8 mouse cellular contexts compared by ENCODE assay signal in the genomic region with DNA sequence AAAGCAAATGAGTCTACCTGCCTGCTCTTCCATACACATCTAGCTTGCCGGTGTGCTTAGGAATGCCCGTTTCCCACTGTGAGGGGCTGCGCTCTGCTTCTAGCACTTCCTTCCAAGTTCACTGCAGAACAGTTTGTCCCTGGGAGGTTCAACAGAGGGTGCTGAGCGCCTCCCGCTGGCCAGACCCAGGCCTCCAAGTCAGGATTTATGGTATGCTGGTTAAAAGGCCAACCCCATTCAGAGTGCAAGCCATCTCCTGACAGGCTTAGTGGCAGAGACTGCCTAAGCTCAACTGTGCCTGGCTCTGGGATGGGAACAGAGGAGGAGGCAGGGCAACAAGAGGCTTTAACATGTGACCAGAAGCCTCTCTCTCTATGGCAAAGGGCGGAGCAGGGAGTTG.
DNase-seq lines count a peak whose midpoint lies in the region; ATAC-seq lines count a peak whose summit lies in the region.

No protein-coding gene starts in this region.

- no peak overlapping the region for H3K9ac ChIP-seq in hindbrain, embryonic 16.5 days (ENCODE audit: low read depth, low read length)
- H3K9ac ChIP-seq in heart, embryonic 13.5 days = no peak overlapping the region

- 32% methylated on average over 6 of the region's 6 CpGs for WGBS in hindbrain, embryonic 10.5 days
- WGBS in hindbrain, embryonic 16.5 days = 42% methylated on average over 6 of the region's 6 CpGs
- 32% methylated on average over 6 of the region's 6 CpGs for WGBS in heart, embryonic 13.5 days

- H3K9me3 ChIP-seq in hindbrain, embryonic 10.5 days = no peaks in the 10 kb centered on the region
- no peaks in the 10 kb centered on the region for H3K9me3 ChIP-seq in hindbrain, embryonic 16.5 days (ENCODE audit: control insufficient read depth, low read length)
- no peaks in the 10 kb centered on the region for H3K9me3 ChIP-seq in heart, embryonic 13.5 days

- no peak for ATAC-seq in hindbrain, embryonic 16.5 days
- peak; percentile 18; the same call in 1 of the 2 replicates for ATAC-seq in heart, embryonic 13.5 days (ENCODE audit: extremely low read depth, insufficient number of reproducible peaks, low FRiP score, low TSS enrichment)
- ATAC-seq in megakaryocyte-erythroid progenitor cell, adult 5-6 weeks (replicated peaks; ENCODE audit: low FRiP score, low TSS enrichment, poor library complexity, severe bottlenecking) = 0 out of 2 replicates have a peak, but pooled peaks have one; percentile 48

- DNase-seq in hindbrain, embryonic 10.5 days (ENCODE audit: low spot score) = peak; percentile 39
- DNase-seq in R1 (ENCODE audit: low read depth, low spot score) = peak; percentile 81
- peak; percentile 74 to 77 for DNase-seq in cerebellum, postnatal 25 days
- peak; percentile 25 to 67 for DNase-seq in layer of hippocampus, adult 18-20 months (ENCODE audit: low spot score in 2 of 2)
- DNase-seq in urinary bladder, postnatal 25 days (ENCODE audit: low spot score) = peak; percentile 44

- H3K27ac ChIP-seq in hindbrain, embryonic 10.5 days = no peak overlapping the region
- no peak overlapping the region for H3K27ac ChIP-seq in hindbrain, embryonic 16.5 days (ENCODE audit: low read depth, low read length)
- H3K27ac ChIP-seq in heart, embryonic 13.5 days (replicated peaks) = peak overlapping the region; percentile 54; the same call in 1 of the 2 replicates

- H3K27me3 ChIP-seq in hindbrain, embryonic 10.5 days (ENCODE audit: insufficient read depth, poor library complexity, severe bottlenecking) = no peaks in the 10 kb centered on the region
- no peaks in the 10 kb centered on the region for H3K27me3 ChIP-seq in hindbrain, embryonic 16.5 days (replicated peaks; ENCODE audit: control insufficient read depth, insufficient read depth, low read length)
- H3K27me3 ChIP-seq in heart, embryonic 13.5 days (replicated peaks) = no peaks in the 10 kb centered on the region

- H3K4me2 ChIP-seq in hindbrain, embryonic 16.5 days (ENCODE audit: low read length) = no peak overlapping the region
- no peak overlapping the region for H3K4me2 ChIP-seq in heart, embryonic 13.5 days

- no peak overlapping the region for H3K4me3 ChIP-seq in hindbrain, embryonic 10.5 days
- no peak overlapping the region for H3K4me3 ChIP-seq in hindbrain, embryonic 16.5 days (ENCODE audit: low read length)
- H3K4me3 ChIP-seq in heart, embryonic 13.5 days = no peak overlapping the region

- 0 out of 2 replicates have a peak, but pooled peaks cover 9% of the 10 kb centered on the region for H3K36me3 ChIP-seq in hindbrain, embryonic 10.5 days
- no peaks in the 10 kb centered on the region for H3K36me3 ChIP-seq in hindbrain, embryonic 16.5 days (ENCODE audit: control insufficient read depth, insufficient read depth, low read length)
- no peaks in the 10 kb centered on the region for H3K36me3 ChIP-seq in heart, embryonic 13.5 days

- H3K4me1 ChIP-seq in hindbrain, embryonic 10.5 days (replicated peaks) = peaks cover 32% of the 10 kb centered on the region
- H3K4me1 ChIP-seq in hindbrain, embryonic 16.5 days (ENCODE audit: control insufficient read depth, insufficient read depth, low read depth, low read length) = no peaks in the 10 kb centered on the region
- H3K4me1 ChIP-seq in heart, embryonic 13.5 days = peaks cover 70% of the 10 kb centered on the region
